Mouse (Mus musculus): ENCODE measurements at regions not wholly inside any gene's neighbourhood (a gene's known extent, or its start where the extent isn't known, plus 50 kb on each side); places are given as distances from the start of the nearest gene placed in this dataset.

DNA sequence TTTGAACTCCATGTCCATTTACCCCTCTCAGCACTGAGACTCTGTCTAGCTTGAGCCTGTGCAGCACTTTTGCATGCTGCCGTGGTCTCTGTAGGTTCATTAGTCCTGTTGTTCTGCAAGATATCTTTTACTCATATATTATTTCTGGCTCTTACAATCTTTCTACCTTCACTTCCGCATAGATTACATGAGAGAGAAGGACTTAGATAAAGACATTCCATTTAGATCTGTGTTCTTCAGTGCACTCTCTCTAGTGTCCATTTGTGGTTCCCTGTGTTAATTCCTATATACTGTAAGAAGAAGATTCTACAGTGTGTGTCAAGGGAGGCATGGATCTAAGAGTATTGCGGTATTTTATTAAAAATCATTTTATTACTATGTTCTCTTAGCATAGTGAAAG, 295.6 kb upstream of the Nrxn1 start:
- Histone ChIP-seq H3K27me3 (replicated peaks; ENCODE audit: control insufficient read depth, insufficient read depth, low read length) (no peaks in the 10 kb centered on the region), H3K9ac (ENCODE audit: low read depth, low read length) (no peak overlapping the region), H3K4me3 (ENCODE audit: low read depth, low read length) (no peak overlapping the region), H3K4me1 (ENCODE audit: control insufficient read depth, insufficient read depth, low read length) (no peaks in the 10 kb centered on the region), H3K27ac (replicated peaks; ENCODE audit: low read depth, low read length) (no peak overlapping the region), H3K4me2 (ENCODE audit: low read depth, low read length) (no peak overlapping the region), H3K36me3 (ENCODE audit: control insufficient read depth, insufficient read depth, low read length) (no peaks in the 10 kb centered on the region), H3K9me3 (ENCODE audit: control insufficient read depth, low read length) (no peaks in the 10 kb centered on the region)
- ATAC-seq (ENCODE audit: low read depth): no peak
- 93% methylated on average over 3 of the region's 3 CpGs for WGBS
- no peak for DNase-seq (ENCODE audit: low spot score)

DNA sequence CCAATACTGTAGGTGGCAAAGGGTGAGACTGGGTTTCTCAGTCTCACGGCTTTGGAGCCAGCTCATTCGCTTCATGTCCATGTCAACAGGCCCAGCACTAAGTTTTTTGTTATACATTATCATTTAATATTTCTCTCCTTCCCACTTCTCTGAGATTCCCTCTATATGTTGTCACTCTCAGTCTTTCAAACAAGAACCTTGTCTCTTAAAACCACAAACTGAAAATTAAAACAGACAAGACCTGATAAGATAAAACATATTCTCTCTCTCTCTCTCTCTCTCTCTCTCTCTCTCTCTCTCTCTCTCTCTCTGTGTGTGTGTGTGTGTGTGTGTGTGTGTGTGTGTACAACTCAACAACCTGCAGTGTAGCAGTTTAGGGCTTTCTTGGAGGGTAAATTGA, 295.2 kb upstream of the Nrxn1 start:
- Histone ChIP-seq H3K36me3 (ENCODE audit: control insufficient read depth, insufficient read depth, low read length) (no peaks in the 10 kb centered on the region), H3K4me2 (ENCODE audit: low read depth, low read length) (no peak overlapping the region), H3K9ac (ENCODE audit: low read depth, low read length) (no peak overlapping the region), H3K9me3 (ENCODE audit: control insufficient read depth, low read length) (no peaks in the 10 kb centered on the region), H3K27me3 (replicated peaks; ENCODE audit: control insufficient read depth, insufficient read depth, low read length) (no peaks in the 10 kb centered on the region), H3K4me1 (ENCODE audit: control insufficient read depth, insufficient read depth, low read length) (no peaks in the 10 kb centered on the region), H3K4me3 (ENCODE audit: low read depth, low read length) (no peak overlapping the region), H3K27ac (replicated peaks; ENCODE audit: low read depth, low read length) (no peak overlapping the region)
- ATAC-seq (ENCODE audit: low read depth) (no peak), DNase-seq (ENCODE audit: low spot score) (no peak)
- 93% methylated on average over 2 of the region's 2 CpGs for WGBS

- Histone ChIP-seq H3K4me3 (ENCODE audit: low read depth, low read length) (no peak overlapping the region), H3K27me3 (replicated peaks; ENCODE audit: control insufficient read depth, insufficient read depth, low read length) (no peaks in the 10 kb centered on the region), H3K9ac (ENCODE audit: low read depth, low read length) (no peak overlapping the region), H3K36me3 (ENCODE audit: control insufficient read depth, insufficient read depth, low read length) (no peaks in the 10 kb centered on the region), H3K27ac (replicated peaks; ENCODE audit: low read depth, low read length) (no peak overlapping the region), H3K4me2 (ENCODE audit: low read depth, low read length) (no peak overlapping the region), H3K4me1 (ENCODE audit: control insufficient read depth, insufficient read depth, low read length) (no peaks in the 10 kb centered on the region), H3K9me3 (ENCODE audit: control insufficient read depth, low read length) (no peaks in the 10 kb centered on the region)
- ATAC-seq (ENCODE audit: low read depth) (no peak), DNase-seq (ENCODE audit: low spot score) (no peak)
- WGBS: 85% methylated on average over 2 of the region's 2 CpGs
Observed at GRCm38 (mm10) chr17:91385949-91386348, 293.1 kb upstream of the Nrxn1 start.

- Histone ChIP-seq H3K9me3 (ENCODE audit: control insufficient read depth, low read length) (no peaks in the 10 kb centered on the region), H3K9ac (ENCODE audit: low read depth, low read length) (no peak overlapping the region), H3K4me1 (ENCODE audit: control insufficient read depth, insufficient read depth, low read length) (no peaks in the 10 kb centered on the region), H3K27ac (replicated peaks; ENCODE audit: low read depth, low read length) (no peak overlapping the region), H3K36me3 (ENCODE audit: control insufficient read depth, insufficient read depth, low read length) (no peaks in the 10 kb centered on the region), H3K4me3 (ENCODE audit: low read depth, low read length) (no peak overlapping the region), H3K27me3 (replicated peaks; ENCODE audit: control insufficient read depth, insufficient read depth, low read length) (no peaks in the 10 kb centered on the region), H3K4me2 (ENCODE audit: low read depth, low read length) (no peak overlapping the region)
- ATAC-seq (ENCODE audit: low read depth) (no peak), DNase-seq (ENCODE audit: low spot score) (no peak)
- WGBS: 75% methylated on average over 2 of the region's 2 CpGs
Observed at GRCm38 (mm10) chr17:91368156-91368555, 275.3 kb upstream of the Nrxn1 start.

DNA sequence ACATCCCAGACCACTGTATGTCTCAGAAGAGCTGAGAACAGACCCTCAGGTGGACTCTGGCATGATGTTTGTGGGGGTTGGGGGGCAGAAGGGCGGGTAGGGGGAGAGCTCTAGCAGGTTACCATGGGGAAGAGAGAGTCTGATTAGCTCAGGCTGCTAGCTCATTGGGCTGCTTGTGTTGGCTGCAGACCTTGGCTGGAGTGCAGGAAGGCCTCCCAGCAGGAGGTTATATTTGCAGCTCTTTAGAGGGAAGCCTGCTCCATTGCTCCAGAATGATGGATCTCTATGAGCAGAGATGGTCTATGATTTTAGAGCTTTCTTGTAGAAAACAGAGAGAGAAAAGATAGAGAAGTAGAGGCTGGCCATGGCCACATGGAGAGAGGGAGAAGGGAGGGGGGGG, 268.4 kb upstream of the Nrxn1 start:
- no peak overlapping the region for H3K4me3 ChIP-seq (ENCODE audit: low read depth, low read length)
- no peak for DNase-seq (ENCODE audit: low spot score)
- WGBS: 40% methylated on average over 1 of the region's 1 CpGs

DNA sequence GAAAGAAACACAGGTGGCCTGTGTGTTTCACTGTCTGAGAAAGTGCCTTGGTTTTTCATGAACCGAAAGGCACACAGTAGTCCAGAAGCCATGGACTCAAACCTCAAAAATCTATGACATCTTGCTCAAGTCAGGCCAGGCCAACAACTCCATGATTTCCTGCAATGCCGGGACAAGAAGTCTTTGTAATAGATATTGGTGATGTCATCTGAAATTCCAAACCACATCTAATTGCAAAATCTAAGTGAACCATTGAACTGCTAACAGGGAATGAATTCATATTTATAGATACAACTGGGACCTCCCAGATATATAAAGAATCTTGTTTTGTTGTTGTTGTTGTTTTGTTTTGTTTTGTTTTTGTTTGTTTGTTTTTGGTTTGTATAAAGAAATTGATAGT, 259.2 kb upstream of the Nrxn1 start:
- ATAC-seq (ENCODE audit: low read depth): no peak
- no peak for DNase-seq (ENCODE audit: low spot score)
- Histone ChIP-seq H3K4me1 (ENCODE audit: control insufficient read depth, insufficient read depth, low read length) (no peaks in the 10 kb centered on the region), H3K9me3 (ENCODE audit: control insufficient read depth, low read length) (no peaks in the 10 kb centered on the region), H3K27ac (replicated peaks; ENCODE audit: low read depth, low read length) (no peak overlapping the region), H3K36me3 (ENCODE audit: control insufficient read depth, insufficient read depth, low read length) (no peaks in the 10 kb centered on the region), H3K4me3 (ENCODE audit: low read depth, low read length) (no peak overlapping the region), H3K9ac (ENCODE audit: low read depth, low read length) (no peak overlapping the region), H3K27me3 (replicated peaks; ENCODE audit: control insufficient read depth, insufficient read depth, low read length) (no peaks in the 10 kb centered on the region), H3K4me2 (ENCODE audit: low read depth, low read length) (no peak overlapping the region)
- WGBS: 69% methylated on average over 2 of the region's 2 CpGs

More for the DNA sequence above, 268.4 kb upstream of the Nrxn1 start:
- H3K4me2 ChIP-seq (ENCODE audit: low read depth, low read length): no peak overlapping the region
- H3K9ac ChIP-seq (ENCODE audit: low read depth, low read length): no peak overlapping the region
- no peaks in the 10 kb centered on the region for H3K27me3 ChIP-seq (replicated peaks; ENCODE audit: control insufficient read depth, insufficient read depth, low read length)
- H3K9me3 ChIP-seq (ENCODE audit: control insufficient read depth, low read length): no peaks in the 10 kb centered on the region
- no peak for ATAC-seq (ENCODE audit: low read depth)
- no peaks in the 10 kb centered on the region for H3K4me1 ChIP-seq (ENCODE audit: control insufficient read depth, insufficient read depth, low read length)
- no peak overlapping the region for H3K27ac ChIP-seq (replicated peaks; ENCODE audit: low read depth, low read length)
- no peaks in the 10 kb centered on the region for H3K36me3 ChIP-seq (ENCODE audit: control insufficient read depth, insufficient read depth, low read length)

DNA sequence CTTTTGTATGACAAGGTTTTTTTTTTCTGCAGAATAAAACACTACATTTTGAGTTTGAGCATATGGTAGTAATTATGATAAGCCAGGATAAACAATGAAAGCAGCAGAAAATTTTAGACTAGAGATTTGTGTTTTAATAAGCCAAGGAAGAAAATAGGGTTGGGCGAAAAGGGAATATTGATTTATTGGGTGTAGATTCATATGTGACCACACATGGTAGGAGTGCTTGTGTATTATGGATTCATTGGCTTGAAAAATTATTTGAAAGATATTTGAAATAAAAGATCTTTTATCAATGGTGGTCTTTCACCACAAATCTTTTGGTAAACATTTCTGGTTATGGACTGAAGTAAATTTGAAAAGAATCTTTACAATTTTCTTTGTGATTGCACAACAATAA, 244.0 kb upstream of the Nrxn1 start:
- Histone ChIP-seq H3K4me1 (ENCODE audit: control insufficient read depth, insufficient read depth, low read length) (no peaks in the 10 kb centered on the region), H3K27ac (replicated peaks; ENCODE audit: low read depth, low read length) (no peak overlapping the region), H3K27me3 (replicated peaks; ENCODE audit: control insufficient read depth, insufficient read depth, low read length) (no peaks in the 10 kb centered on the region), H3K9me3 (ENCODE audit: control insufficient read depth, low read length) (no peaks in the 10 kb centered on the region), H3K4me2 (ENCODE audit: low read depth, low read length) (no peak overlapping the region), H3K36me3 (ENCODE audit: control insufficient read depth, insufficient read depth, low read length) (no peaks in the 10 kb centered on the region), H3K9ac (ENCODE audit: low read depth, low read length) (no peak overlapping the region), H3K4me3 (ENCODE audit: low read depth, low read length) (no peak overlapping the region)
- 48% methylated on average over 1 of the region's 1 CpGs for WGBS
- ATAC-seq (ENCODE audit: low read depth) (no peak), DNase-seq (ENCODE audit: low spot score) (no peak)

DNA sequence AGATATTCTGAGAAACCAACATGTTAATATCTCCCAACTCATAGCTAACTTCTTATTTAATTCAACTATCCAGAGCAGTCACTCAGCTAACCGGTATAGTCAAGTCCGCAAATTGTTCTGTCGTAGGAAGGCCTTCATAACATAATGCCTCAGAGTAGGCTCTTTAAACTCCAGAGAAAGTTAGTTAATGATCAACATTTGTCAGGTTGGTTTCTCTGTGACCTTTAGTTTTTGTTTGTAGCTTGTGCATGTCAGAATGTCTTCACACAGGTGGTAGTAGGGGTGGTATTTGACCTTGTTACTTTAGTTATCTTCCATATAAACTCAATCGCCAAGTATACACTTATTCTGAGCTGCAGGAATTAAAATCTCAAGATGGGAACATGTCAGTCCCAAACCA, 240.9 kb upstream of the Nrxn1 start:
- Histone ChIP-seq H3K4me2 (ENCODE audit: low read depth, low read length) (no peak overlapping the region), H3K36me3 (ENCODE audit: control insufficient read depth, insufficient read depth, low read length) (no peaks in the 10 kb centered on the region), H3K4me3 (ENCODE audit: low read depth, low read length) (no peak overlapping the region), H3K27ac (replicated peaks; ENCODE audit: low read depth, low read length) (no peak overlapping the region), H3K27me3 (replicated peaks; ENCODE audit: control insufficient read depth, insufficient read depth, low read length) (no peaks in the 10 kb centered on the region), H3K9me3 (ENCODE audit: control insufficient read depth, low read length) (no peaks in the 10 kb centered on the region), H3K4me1 (ENCODE audit: control insufficient read depth, insufficient read depth, low read length) (no peaks in the 10 kb centered on the region), H3K9ac (ENCODE audit: low read depth, low read length) (no peak overlapping the region)
- DNase-seq (ENCODE audit: low spot score): no peak
- WGBS: 90% methylated on average over 4 of the region's 4 CpGs
- no peak for ATAC-seq (ENCODE audit: low read depth)

GRCm38 (mm10) chr17:91333202-91333601, 240.3 kb upstream of the Nrxn1 start:
- DNase-seq (ENCODE audit: low spot score) (no peak), ATAC-seq (ENCODE audit: low read depth) (no peak)
- Histone ChIP-seq H3K27ac (replicated peaks; ENCODE audit: low read depth, low read length) (no peak overlapping the region), H3K27me3 (replicated peaks; ENCODE audit: control insufficient read depth, insufficient read depth, low read length) (no peaks in the 10 kb centered on the region), H3K4me3 (ENCODE audit: low read depth, low read length) (no peak overlapping the region), H3K9ac (ENCODE audit: low read depth, low read length) (no peak overlapping the region), H3K36me3 (ENCODE audit: control insufficient read depth, insufficient read depth, low read length) (no peaks in the 10 kb centered on the region), H3K4me2 (ENCODE audit: low read depth, low read length) (no peak overlapping the region), H3K4me1 (ENCODE audit: control insufficient read depth, insufficient read depth, low read length) (no peaks in the 10 kb centered on the region), H3K9me3 (ENCODE audit: control insufficient read depth, low read length) (no peaks in the 10 kb centered on the region)
- WGBS: 26% methylated on average over 1 of the region's 1 CpGs

Data from embryonic facial prominence, embryonic 14.5 days (tissue).